Mouse (Mus musculus) megakaryocyte-erythroid progenitor cell, adult 5 weeks (primary cell): Measurements from ENCODE around the gene Pklr. TPM values are rescaled to one million over a fixed set of nuclear protein-coding genes. Genes with fewer than 3 reads are reported as not detected.

Source experiments
- polyA plus RNA-seq: library from polyadenylated mRNA; stranded (reverse); fragments of >175 nt; gene quantifications from 2 replicates; pipeline ENCODE4 v1.2.3, GENCODE M21; 2012

Gene Pklr
- 27.8 and 36.5 TPM in 2 replicates for polyA plus RNA-seq

DNA sequence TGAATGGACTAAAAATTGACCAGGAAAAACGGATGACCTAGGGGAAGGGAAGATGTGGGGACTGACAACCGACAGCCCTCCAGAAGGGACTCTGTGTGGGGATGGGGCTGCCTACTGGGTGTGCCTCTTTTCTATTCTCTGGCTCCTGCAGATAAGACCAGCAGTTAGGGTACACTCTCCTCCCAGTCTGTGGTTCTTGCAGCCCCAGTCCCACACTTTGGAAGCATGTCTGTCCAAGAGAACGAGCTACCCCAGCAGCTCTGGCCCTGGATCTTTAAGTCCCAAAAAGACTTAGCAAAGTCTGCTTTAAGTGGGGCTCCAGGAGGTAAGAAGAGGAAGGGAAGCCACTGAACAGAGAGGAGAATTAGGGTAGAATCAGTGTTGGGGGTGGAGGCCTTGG lies at the start of gene Pklr:
Gene Pklr (plus strand): TSS at position 185 of the 400 bp plus-strand sequence.

DNA sequence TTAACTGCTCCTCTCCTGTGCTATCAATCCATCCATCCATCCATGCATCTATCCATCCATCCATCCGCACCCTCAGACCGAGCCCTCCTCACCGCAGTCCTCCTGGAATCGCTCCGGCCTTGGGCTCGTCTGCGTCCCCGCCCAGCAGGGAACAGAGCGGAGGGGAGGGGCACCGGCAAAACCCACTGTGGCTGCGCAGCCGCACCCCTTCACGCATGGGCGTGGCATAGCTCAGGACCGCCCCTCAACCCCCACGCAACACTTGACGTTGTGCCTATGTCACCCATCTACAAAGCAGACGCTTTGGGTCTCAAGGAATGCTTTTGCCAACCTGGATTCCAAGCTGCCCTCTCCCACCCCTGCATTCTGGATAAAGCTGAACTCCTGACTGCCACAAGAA lies 42.8 kb upstream of the Pklr start, which contains the start of gene Rusc1:
Gene Rusc1 (minus strand): TSS at position 137 of the 400 bp plus-strand sequence.

GRCm38 (mm10) chr3:89100811-89101210 lies 35.1 kb upstream of the Pklr start, which contains the start of gene Gm43738:
Gm43738 (minus strand) TSS chr3:89101099.

GRCm38 (mm10) chr3:89101812-89102494 lies 34.0 kb upstream of the Pklr start, which contains the start of gene Fdps:
Fdps (minus strand) TSS chr3:89101959.

DNA sequence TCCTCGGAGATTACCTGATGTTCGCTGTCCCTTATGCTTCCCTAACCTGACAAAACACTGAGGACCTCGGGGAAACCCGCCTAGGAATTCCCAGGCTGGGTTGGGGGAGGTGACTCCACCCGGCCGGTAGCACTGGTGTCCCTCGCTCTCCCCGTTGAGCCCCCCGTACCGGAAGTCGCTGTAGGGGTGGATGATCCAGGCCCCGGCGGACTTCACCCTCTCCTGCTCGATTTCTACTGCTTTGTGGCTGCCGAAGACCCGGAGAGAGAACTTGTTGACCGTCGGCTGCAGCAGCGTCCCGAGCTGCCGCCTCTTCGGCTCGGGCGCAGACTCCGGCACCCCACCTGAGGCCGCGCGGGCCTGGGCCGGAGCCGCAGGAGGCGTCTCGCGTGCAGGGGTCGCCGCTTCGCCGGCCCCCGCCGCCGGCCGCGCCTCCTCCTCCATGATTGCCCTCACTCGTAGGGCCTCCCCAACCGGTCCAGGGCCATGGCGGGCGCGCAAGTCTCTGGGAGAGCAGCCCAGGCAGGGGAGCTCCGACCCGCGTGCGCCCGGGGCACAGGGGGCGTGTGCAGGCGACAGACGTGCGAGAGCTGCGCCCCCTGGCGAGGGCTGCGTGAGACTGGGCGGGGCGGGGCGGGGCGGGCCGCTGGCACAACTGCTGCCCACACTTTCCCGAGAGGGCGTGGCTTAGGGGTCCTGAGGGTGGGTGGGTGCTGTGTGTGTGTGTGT lies 23.8 kb downstream of the Pklr start, which contains the start of gene Hcn3:
Gene Hcn3 (minus strand): TSS at position 581 of the 729 bp plus-strand sequence.

DNA sequence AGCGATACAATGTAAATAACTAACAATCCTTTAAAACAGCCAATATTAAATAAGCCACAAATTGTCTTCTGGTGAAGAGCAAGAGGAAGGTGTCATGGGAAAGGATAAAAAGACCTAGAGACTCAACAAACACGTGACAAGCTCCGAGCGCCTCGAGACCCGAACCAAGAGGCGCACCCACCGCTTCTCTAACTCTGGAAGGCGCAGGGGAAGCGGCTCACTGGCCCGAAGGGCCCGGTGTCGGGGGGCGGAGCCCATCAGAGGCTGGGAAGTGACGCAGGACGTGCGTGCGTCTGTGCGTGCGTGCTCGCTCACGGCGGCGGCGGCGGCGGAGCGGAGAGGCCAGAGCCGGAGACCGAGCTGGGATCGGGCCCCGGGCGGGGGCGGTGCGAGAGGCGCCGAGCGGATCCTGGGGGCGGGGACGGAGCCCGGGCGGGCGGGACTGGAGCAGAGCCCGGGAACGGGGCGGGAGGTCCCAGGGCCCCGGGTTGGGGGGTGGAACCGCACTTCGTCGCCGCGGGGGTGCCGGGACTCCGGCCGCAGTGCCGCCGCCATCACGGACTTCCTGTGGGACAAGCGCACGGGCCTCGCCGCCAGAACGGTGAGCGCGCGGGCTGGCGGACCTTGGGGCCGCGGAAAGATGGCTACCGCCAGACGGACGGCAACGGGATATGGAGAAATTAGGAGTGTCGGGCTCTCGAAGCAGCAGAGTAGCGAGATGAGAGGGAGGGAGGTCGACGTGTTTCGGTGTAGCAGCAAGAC lies 28.7 kb downstream of the Pklr start, which contains the start of gene Clk2:
Gene Clk2 (plus strand): TSS at position 290 of the 762 bp plus-strand sequence.

DNA sequence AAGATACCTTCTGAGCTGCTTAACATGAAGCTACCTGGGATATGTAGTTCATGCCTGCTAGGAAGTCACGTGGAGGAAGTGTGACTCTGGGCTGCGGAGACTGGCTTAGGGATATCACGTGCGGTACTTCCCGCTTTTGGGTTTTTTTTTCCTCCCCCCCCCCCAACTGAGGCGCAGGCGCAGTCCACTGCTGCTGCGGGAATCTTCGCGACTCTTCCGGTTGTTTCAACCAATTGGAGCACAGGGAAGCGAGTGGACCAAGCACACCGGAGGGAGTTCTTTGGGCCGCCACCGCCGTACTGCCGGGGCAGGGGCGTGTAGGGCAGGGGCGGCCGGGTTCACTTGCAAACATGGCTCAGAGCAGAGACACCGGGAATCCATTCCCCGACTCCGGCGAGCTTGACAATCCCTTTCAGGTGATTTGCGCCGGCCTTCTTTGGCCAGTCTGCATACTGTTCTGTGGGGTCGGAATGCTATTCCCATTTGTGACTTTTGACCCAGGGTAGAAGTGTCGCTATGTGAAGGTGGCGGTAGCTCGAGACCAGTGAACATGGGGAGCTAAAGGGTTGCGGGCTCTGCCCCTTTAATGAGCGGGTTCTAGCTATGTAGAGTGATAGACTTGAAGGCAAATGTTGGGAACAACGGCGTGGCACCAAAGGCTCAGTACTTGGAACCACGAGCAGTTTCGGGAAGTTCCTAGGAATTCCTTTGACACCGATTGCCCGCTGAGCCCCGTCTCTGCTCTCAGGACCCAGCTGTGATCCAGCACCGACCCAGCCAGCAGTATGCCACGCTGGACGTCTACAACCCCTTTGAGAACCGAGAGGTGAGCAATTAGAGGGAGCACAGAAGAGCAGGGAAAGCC lies 41.5 kb downstream of the Pklr start, which contains the start of gene Scamp3:
Gene Scamp3 (plus strand): TSS at position 232 of the 865 bp plus-strand sequence.

GRCm38 (mm10) chr3:89183058-89183958 lies 47.4 kb downstream of the Pklr start, which contains the start of gene Fam189b:
Fam189b (plus strand) TSS chr3:89183143.

Other genes starting within 250 kb of the Pklr start
- 28.9 and 31.6 TPM in 2 replicates for gene Msto1, start 222.1 kb upstream of the Pklr start, polyA plus RNA-seq
- 2.6 and 4.8 TPM in 2 replicates for gene Ash1l, start 185.5 kb upstream of the Pklr start, polyA plus RNA-seq
- 102 and 118 TPM in 2 replicates for gene Dap3, start 185.0 kb upstream of the Pklr start, polyA plus RNA-seq
- gene Rusc1, start 42.8 kb upstream of the Pklr start, polyA plus RNA-seq: 33.6 and 37.2 TPM in 2 replicates
- gene Gm43738, start 35.0 kb upstream of the Pklr start, polyA plus RNA-seq: 1.0 and 1.1 TPM in 2 replicates
- 5.8 and 10.1 TPM in 2 replicates for gene Fdps, start 34.2 kb upstream of the Pklr start, polyA plus RNA-seq
- gene Hcn3, start 24.1 kb downstream of the Pklr start, polyA plus RNA-seq: 1.8 and 2.5 TPM in 2 replicates
- 49.2 and 71.4 TPM in 2 replicates for gene Clk2, start 28.7 kb downstream of the Pklr start, polyA plus RNA-seq
- 366 and 382 TPM in 2 replicates for gene Scamp3, start 41.3 kb downstream of the Pklr start, polyA plus RNA-seq
- gene Fam189b, start 47.0 kb downstream of the Pklr start, polyA plus RNA-seq: 253 and 287 TPM in 2 replicates
- 9.8 and 12.3 TPM in 2 replicates for gene Gba, start 66.8 kb downstream of the Pklr start, polyA plus RNA-seq
- gene Thbs3, start 79.0 kb downstream of the Pklr start, polyA plus RNA-seq: 0.61 and 2.0 TPM in 2 replicates
- gene Mtx1, start 90.9 kb downstream of the Pklr start, polyA plus RNA-seq: 318 and 336 TPM in 2 replicates
- 0.56 and 0.64 TPM in 2 replicates for gene Muc1, start 92.9 kb downstream of the Pklr start, polyA plus RNA-seq
- gene Krtcap2, start 109.8 kb downstream of the Pklr start, polyA plus RNA-seq: 235 and 304 TPM in 2 replicates
- 9.2 and 11.3 TPM in 2 replicates for gene Trim46, start 110.2 kb downstream of the Pklr start, polyA plus RNA-seq
- gene Dpm3, start 123.2 kb downstream of the Pklr start, polyA plus RNA-seq: 448 and 506 TPM in 2 replicates
- gene Slc50a1, start 134.4 kb downstream of the Pklr start, polyA plus RNA-seq: 12.7 and 16.4 TPM in 2 replicates
- not detected in 2 replicates for gene Efna1, start 145.0 kb downstream of the Pklr start, polyA plus RNA-seq
- gene Efna3, start 186.8 kb downstream of the Pklr start, polyA plus RNA-seq: 0.83 and 0.91 TPM in 2 replicates
- 3.1 and 4.1 TPM in 2 replicates for gene Efna4, start 201.9 kb downstream of the Pklr start, polyA plus RNA-seq
- 195 and 256 TPM in 2 replicates for gene Adam15, start 213.9 kb downstream of the Pklr start, polyA plus RNA-seq
- gene Dcst2, start 225.8 kb downstream of the Pklr start, polyA plus RNA-seq: not detected in 2 replicates
- gene Dcst1, start 229.1 kb downstream of the Pklr start, polyA plus RNA-seq: not detected in 2 replicates